Mouse (Mus musculus) hindlimb bud, embryonic 11.5 days (tissue): ENCODE measurements at regions not wholly inside any gene's neighbourhood (a gene's known extent, or its start where the extent isn't known, plus 50 kb on each side); places are given as distances from the start of the nearest gene placed in this dataset.

Experiments
- DNase-seq: peaks from one replicate; pipeline ENCODE4 v3.0.0-alpha.2; 2012; ENCODE audit warnings: low read depth, low spot score; ENCODE audit errors: extremely low spot score

DNA sequence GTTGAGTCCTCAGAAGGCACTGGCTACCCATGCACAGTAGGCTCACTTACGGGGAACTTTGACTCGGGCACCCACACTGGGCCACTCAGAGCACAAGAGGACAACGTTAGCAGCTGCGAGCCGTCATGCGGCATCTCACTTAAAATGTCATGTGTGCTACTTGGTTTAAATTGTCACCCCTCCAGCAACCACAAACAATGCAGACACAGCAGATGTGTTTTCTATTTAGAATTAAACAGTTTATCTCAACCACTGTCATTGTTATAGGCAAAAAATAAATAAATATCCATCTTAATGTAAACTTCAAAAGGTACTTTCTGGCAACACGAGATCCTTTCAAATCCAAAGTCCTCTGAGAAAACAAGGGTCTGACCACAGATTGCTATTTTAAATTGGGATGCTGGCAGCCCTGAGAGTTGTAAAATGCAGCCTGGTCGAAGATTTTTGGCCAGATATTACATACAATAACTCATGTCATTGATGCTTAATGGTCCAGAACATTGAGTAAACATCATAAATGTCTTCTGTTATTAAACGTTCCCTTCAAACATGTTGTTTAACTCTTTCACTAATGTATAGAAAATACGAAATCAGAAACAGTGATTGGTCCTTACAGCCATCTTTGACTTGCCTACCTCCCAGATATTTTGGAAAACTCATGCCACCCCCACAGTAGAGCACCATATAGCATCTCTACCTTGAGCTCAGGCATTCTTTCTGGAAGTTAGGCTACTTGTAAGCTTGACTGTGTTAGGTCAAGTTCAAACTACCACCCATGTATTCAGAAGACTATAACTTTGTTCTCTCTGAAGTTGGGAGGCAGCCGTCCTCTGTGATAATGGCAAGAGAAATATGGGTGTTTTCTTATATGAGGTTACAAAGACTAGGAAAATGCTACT lies 232.8 kb upstream of the Tcf21 start:
- no peak for DNase-seq

DNA sequence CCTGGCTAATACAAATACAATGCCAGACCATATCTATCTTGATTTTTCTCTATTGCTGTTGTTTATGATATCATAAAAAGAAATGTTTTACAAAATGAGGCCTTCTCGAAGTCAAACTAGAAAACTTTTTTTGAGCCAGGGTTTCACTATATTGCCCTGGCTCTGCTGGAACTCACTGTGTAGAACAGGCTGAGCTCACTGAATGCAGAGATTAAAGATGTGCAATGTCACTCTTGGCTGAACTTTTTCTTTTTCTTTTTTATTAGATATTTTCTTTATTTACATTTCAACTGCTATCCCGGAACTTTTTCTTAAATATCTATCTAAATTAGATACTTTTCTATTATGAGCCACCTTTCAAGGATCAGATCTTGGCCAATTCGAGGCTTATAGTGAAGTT lies 224.5 kb upstream of the Tcf21 start:
- DNase-seq, result no peak

DNA sequence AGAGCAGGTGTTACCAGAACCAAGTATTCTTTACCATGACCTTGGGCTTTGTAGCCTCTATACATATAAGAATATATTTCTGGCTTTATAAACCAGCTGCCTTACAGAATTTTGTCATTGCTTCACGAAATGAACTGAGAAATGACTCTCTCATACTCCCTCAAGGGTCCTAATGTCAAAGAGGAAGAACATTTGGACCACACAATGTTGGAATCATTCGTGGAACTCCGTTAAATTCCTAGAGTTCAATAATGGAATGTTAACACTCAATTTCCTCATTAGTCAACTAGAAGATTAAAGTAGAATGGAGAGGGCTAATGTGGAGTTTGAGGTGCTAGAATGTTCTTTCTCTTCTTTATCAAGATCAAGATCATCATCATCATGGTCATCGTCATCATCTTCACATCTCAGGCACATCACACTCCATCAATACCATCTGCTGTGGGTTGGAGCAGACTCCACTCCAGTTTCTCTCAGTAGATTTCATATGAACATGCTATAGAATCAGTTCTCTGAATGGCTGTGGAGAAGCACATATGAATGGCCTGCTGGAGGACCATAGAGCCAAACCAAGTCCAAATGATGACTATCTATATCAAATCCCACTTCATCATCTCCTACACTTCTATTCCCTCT lies 211.6 kb upstream of the Tcf21 start:
- no peak for DNase-seq

DNA sequence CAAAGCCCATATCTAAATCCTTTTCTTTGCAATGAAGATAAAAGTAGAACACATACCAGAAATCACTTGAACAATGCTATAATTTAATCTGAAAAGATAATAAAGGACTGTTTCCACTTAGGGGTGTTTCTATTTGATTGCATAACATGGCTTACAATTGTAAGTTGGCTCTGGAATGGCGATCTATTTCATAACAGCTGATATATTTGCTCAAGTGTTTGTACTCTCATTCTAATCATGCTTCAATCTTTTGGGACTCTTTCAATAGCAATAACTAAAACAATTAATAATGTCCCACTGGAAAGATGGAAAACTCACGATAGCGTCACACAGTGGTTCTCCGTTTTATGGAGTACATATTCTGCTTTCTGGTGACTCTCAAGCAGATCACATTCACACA lies 208.0 kb upstream of the Tcf21 start:
- no peak for DNase-seq

DNA sequence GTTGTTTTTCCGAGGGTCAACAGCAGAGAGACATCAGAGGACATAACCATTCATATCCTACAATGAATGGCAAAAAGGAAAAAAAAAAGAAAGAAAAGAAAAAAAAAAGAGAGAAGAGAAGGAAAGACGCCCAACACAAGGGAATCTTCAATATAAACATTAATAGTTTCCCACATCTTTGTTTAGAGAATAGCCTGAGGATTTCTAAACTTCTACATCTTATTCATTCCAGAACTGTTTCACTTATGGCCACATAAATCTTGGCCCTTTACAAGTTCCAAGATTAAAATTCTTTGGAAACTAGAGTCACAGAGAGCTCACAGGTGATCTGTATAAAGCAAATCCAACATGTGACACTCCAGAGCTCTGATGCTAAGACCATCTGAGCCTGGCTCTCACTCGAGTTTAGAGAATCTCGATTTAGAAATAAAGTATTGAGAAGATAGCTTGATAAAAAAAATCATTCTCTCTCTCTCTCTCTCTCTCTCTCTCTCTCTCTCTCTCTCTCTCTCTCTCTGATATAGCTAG lies 197.2 kb upstream of the Tcf21 start:
- DNase-seq, result no peak

DNA sequence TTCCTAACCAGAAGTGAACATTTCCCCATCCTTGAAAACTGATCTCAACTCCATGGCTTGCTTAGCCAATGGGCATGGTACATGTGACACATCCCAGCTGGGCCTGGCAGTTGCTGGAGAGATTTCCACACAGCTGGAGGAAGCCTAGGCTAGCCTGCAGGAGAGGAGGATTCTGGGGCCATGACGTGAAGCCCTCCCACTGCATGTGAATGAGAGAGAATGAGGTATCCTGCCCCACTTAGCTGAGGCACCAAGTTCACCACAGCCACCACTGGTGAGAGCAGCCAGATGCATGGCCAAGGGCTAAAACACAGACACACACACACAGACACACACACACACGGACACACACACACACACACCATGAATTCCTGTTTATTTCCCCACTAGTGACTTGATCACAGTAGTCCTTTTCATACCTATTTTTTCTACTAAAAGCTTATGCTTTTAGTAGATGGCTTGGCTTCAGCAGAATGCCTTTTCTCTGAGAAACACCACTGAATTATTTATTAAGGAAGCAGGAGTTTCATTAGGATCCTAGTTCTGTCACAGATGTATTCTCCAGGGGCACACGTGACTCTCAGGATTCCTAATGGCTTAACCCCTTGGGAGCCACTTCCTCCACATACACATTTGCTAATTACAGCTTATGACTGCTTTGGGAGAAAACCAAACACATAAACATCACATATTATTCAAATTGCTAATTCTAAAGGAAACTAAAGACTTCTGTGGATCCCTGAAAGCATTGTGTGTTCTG lies 196.1 kb upstream of the Tcf21 start:
- no peak for DNase-seq

DNA sequence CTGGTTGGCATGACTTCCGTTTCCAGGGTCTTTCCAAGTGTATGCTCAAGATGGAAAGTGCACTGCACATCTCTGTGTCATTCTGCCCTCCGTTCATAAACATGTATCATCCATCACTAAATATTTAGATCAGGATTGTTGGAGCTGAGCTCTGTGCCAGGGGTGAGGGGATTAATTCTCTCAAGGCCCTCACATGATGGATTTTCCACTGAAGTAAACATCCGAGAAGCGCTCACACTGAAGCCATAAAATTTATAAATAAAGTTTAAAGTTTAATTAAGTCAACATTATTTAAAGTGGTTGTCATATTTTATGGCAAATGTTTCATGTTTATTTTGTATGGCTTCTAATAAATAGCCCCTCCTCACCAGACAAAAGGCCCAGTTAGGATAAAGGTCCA lies 190.7 kb upstream of the Tcf21 start:
- DNase-seq, result no peak

DNA sequence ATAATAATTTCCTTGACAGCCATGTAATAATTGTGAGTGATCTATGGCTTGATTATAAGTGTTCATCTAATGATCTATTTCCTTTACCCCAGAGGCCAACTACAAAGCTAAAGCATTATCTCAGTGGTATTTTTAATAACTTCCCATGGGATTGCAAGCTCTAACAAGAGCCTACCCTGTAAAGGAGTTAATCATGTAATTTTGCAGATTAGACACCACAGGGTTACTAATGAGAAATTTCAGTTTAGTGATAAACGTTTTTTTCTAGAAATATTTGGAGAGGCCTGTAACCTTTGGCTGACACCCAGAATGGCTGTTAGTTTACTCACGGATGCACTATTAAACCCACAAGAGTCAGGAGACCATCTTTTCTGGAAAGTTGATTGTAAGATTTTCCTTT lies 190.2 kb upstream of the Tcf21 start:
- no peak for DNase-seq

DNA sequence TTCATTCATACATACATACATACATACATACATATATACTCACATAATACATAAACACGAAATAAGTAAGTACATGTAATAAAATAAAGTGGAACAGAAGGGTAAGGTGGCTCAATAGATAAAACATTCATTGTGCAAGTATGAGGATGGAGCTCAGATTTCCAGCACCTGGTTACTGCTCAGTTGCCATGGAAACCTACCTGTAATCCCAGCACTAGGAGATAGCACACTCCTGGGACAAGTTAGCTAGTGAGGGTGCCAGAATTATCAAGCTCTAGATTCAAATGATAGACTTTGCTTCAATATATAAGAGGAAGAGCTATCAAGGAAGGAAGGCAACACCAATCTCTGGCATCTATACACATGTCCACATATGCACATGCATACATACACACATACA lies 184.8 kb upstream of the Tcf21 start:
- DNase-seq, result no peak

DNA sequence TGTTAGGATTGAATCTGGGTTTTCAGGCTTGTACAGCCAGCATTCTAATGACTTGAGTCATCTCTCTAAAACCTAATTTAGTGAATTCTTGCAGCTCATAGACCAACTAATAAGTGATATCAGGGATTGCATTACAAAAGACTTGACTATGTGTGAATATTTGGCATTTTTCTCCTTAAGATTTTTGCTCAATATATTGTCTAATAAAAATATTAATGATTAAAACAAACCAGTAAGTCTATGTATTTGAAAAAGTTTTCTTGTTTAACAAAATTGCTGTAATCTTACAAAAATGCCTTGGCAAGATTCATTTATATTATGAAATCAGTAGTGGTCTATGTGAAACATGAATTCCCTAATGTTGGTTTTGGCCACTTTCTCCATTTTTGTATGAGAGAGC lies 183.7 kb upstream of the Tcf21 start:
- no peak for DNase-seq

DNA sequence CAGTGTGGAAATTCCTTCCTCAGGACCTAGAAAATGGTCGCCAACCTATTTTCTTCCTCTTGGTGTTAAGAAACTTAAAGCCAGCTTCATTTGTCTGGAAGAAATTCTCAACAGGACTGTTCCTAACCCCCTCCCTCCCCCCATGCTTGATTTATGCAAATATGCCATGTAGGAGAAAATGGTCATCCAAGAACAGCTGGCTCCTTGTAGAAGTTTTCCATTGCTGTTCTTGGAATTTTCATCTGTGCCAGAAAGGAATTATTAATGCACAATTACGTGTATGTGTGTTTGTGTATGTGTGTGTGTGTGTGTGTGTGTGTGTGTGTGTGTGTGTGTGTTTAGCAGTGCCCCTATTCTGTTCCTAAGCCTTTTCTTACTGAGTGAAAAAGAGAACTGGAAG lies 178.6 kb upstream of the Tcf21 start:
- DNase-seq, result no peak

DNA sequence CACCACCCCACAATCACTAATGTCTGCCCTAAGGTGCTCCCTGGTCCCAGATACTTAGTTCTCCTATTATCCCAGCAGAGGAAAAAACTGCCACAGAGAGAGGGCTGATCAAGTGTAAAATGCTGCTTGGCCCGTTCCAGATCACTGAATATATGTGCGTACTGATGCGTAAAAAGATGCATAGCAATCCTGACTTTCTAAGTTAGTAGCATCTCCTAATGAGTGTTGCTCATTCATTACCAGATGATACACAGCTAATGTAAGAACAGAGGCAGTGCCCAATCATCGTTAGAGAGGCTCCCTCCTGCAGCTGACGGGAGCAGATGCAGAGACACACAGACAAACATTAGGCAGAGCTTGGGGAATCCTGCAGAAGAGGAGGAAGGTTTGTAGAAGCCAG lies 177.6 kb upstream of the Tcf21 start:
- no peak for DNase-seq

DNA sequence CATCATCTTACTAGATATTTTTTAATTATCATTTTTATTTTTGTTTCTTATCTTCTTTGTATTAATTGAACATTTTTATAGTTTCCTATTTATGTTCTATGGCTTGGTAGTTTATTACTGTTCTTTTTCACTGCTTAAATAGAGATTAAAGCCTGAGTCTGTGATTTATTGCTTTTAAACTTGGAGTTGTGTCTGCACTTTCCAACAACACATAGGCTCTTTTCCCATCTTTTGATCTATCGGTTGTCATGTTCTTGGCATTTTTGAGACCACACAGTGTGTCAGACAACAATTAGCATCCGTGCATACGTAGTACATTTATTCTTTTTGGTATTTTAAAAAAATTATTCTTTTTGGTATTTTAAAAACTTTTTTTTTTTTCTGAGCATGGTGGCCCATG lies 173.2 kb upstream of the Tcf21 start:
- no peak for DNase-seq

DNA sequence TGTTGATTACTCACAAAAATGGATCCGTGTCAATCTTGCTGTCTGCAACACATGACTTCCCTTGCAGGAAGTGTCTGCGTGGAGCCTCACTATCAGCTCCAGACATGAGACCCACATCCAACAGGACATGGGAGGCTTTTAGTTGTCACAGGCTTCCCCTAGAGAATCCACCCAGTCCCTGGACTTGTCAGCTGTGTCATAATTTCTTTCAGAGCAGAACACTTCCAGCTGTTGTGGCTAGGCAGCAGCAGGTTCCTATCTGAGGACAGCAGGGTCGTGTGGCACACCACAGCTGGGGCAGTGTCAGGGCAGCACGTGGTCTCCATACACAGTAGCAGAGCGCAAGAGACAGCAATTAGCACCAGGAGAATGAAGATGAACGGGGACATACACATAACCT lies 161.8 kb upstream of the Tcf21 start:
- no peak for DNase-seq

DNA sequence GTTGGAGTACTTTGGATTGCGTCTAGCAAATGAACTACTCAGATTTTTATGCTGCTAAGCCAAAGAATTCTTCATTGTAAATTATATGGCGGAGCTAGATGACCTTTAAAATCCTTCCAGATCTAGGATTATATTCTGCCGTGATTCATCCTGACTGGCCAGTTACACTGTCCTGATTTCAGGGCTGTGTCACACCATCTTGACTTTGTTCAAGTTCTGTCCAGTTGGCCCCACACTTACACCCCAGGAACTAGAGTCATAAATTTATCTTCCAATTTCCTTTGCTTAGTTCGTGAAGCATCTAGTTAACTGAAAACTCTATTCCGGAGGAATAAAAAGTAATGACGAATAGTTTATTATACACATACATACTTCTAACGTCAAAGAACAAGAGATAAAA lies 158.5 kb upstream of the Tcf21 start:
- no peak for DNase-seq

DNA sequence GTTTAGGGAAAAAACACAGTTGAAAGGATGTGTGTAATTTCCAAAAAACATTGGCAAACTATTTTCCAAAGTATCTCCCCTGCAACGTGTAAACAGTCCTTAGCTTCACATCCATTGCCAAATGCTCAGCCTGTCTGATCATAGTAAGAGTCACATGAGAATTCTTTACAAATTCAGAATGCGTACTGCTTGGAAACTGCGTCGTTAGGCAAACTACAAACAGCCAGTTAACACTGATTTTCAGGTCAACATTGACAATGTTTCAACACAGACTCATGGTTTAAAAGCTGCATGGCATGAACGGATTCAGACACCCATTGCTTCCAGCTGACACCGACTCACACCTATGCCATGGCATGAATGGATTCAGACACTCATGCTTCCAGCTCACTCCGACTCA lies 137.0 kb upstream of the Tcf21 start:
- DNase-seq, result no peak

DNA sequence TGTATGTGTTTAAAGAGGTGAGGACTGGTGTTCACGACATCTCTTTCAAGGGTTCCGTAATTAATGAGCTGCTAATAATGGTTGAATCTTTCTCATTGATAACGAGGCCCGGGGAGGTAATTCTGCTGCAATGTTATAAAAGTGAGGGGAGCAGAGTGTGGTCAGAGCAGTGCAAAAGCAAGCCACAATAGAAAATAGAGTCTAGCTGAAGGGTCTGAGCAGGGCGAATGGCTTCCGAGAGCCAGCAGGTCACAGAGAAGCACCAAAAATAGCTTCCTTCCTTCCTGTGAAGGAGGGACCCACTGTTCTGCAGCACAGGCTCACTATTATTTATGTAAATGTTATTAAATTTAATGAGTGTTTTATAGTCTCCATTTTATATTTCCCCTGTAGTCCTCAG lies 133.3 kb upstream of the Tcf21 start:
- DNase-seq, result no peak

DNA sequence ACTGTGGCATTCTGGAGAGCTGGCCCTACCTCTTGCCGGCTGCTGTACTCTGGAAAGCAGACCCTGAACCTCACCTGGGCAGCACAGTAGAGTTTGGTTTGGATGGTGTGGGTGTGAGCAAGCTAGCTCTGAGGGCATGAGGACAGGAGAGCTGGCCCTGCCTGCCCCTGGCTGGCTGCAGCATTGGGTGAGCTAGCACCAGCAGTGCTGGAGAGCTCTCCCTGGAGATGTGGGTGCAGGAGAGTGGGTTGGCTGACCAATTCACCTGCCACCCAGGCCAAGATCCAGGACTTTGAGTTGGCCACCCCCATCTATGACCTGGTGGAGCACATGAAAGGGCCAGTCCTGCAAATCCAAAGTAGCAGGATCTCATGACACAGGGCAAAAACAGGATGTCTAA lies 124.3 kb upstream of the Tcf21 start:
- DNase-seq, result no peak

DNA sequence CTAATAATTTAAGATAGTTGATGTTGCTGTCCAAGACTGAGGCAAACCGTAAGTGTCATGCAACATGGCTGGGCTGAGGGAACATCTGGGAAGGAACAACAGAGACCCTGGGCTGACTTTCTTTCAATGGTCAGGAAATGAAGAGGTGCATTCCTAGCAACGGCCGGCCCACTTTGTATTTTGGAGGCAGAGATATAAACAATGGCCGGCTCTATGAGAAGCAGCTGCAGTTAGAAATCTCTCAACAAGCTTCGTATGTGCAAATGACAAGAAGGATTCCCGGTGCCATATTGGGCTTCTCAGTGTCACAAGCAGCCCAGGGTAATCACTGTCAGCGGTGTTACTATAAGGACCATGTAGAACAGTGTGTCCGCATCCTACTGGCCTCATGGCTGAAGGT lies 108.0 kb upstream of the Tcf21 start:
- no peak for DNase-seq

DNA sequence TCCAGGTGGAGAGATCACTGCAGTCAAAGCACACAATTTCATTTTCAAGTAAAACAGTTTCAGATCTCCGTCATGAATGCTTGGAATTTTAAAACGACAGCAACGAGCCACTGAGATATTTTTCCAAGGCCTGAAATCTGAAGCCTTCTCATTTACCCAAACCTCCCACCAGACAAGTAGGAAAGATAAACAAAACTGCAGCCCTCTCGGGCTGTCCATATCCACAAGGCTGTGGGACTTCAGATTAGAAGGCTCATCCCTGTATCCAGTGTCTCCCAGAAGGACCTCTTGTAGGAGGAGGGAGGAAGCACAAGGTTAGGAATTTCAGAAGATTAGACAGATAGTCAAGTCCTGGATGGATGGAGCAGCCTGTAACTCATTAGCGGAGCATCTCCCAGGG lies 106.1 kb upstream of the Tcf21 start:
- DNase-seq, result no peak

DNA sequence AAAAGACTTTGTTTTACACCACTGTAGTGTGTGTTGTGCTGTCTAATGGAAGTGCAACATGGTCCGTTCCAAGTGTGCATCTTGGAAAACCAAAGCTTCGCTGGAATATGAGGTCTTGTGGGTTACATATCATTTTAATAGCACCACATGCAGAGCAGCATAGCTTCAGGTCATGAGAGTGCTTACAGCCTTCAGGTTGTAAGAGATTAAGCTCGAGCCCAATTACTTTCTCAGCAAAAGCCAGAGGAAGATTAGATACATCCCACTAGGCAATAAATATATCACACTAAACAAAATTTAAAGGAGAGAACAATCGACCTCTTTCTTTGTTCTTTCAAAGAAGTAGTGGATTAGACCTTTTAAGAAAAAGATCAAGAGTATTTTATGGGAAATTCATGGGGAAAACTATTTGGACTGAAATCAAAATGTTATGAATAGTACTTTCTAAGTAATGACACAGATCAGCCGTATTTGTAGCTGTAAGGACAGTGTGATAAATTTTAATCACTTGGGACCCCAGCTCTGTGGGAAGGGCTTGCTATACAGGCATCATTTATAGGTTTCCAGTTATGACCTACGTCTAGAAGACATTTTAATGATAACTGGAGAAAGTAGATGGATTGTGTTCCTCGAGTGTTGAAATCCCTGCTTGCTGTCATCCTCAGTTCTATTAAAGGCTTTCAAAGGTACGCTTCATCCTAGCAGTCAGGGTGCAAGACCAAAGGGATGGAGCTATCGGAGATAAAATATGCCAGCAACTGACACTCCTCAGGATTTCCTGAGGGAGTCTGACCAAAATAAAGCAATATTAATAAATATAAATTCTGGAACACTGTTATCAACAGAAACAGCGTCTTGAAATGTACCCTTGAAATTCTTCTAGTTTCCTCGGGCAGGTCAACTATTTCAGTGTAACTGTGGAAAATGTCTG lies 101.3 kb upstream of the Tcf21 start:
- peak; percentile 18 for DNase-seq
